Mouse (Mus musculus) liver, postnatal 0 days (tissue): Measurements from ENCODE around the gene Lrrc1. TPM values are rescaled to one million over a fixed set of nuclear protein-coding genes. Genes with fewer than 3 reads are reported as not detected.
A peak's percentile ranks its signal among the peaks of the same experiment; 100 is the strongest.

Source experiments
- ATAC-seq: fragments of 200-750 bp; cut with Nextera tagmentation; 2 replicates; pipeline ENCODE4 v1.8.0; 2017; ENCODE audit warnings: mild to moderate bottlenecking, moderate library complexity
- DNase-seq: peaks from one replicate; pipeline ENCODE4 v3.0.0-alpha.2; 2016
- H3K27ac ChIP-seq: fragments of 300-500 bp; sonication (generic); 2 replicates; pipeline ENCODE4 v1.5.1; 2014; ENCODE audit warnings: antibody characterized with exemption, moderate library complexity, mild to moderate bottlenecking, low read depth
- H3K27me3 ChIP-seq: fragments of 300-500 bp; sonication (generic); 2 replicates; pipeline ENCODE4 v1.6.1; 2014; ENCODE audit warnings: low read length, control low read depth, mixed read lengths; ENCODE audit not compliant: insufficient read depth
- H3K36me3 ChIP-seq: fragments of 300-500 bp; sonication (generic); replicated peaks from 2 replicates; pipeline ENCODE4 v1.6.1; 2014; ENCODE audit warnings: mild to moderate bottlenecking, control low read depth, low read length, moderate library complexity, mixed read lengths; ENCODE audit not compliant: insufficient read depth
- H3K4me1 ChIP-seq: fragments of 300-500 bp; sonication (generic); 2 replicates; pipeline ENCODE4 v1.6.1; 2014; ENCODE audit warnings: antibody characterized with exemption, mild to moderate bottlenecking, control low read depth; ENCODE audit not compliant: insufficient read depth
- H3K4me2 ChIP-seq: fragments of 300-500 bp; sonication (generic); 2 replicates; pipeline ENCODE4 v1.6.1; 2014; ENCODE audit warnings: low read depth, mild to moderate bottlenecking, low read length, moderate library complexity, mixed read lengths
- H3K4me3 ChIP-seq: fragments of 300-500 bp; sonication (generic); 2 replicates; pipeline ENCODE4 v1.5.1; 2014; ENCODE audit warnings: low read depth, low read length
- H3K9ac ChIP-seq: fragments of 300-500 bp; sonication (generic); replicated peaks from 2 replicates; pipeline ENCODE4 v1.6.1; 2014; ENCODE audit warnings: mild to moderate bottlenecking, moderate library complexity
- H3K9me3 ChIP-seq: fragments of 300-500 bp; sonication (generic); 2 replicates; pipeline ENCODE4 v1.6.1; 2016; ENCODE audit warnings: mild to moderate bottlenecking, control low read depth, low read length, mixed read lengths
- CTCF ChIP-seq: sonication (generic); IDR thresholded peaks from 2 replicates; pipeline ENCODE4 v1.5.1; 2016; ENCODE audit warnings: antibody characterized with exemption, low read depth
- EP300 ChIP-seq: IDR thresholded peaks from 2 replicates; pipeline ENCODE4 v1.6.1; 2016; ENCODE audit warnings: antibody characterized with exemption, low read depth, mild to moderate bottlenecking
- WGBS: fragments of 180-500 bp; shearing (Covaris S2); extraction: QIAGEN DNeasy Blood & Tissue Kit; methylation state at CpG from one replicate; pipeline ENCODE4 v1.1.7; 2014; ENCODE audit not compliant: insufficient replicate concordance; 5-methylcytosine and 5-hydroxymethylcytosine counted together
- polyA plus RNA-seq: library from polyadenylated mRNA; unstranded; fragments of >200 nt; fragmentation: Nextera tagmentation; extraction: Ambion mirVana; gene quantifications from 2 replicates; pipeline ENCODE4 v1.2.1, GENCODE M21; 2015

The Lrrc1 gene
- polyA plus RNA-seq, 1 experiment from 2014 or later, result 1.5 TPM

DNA sequence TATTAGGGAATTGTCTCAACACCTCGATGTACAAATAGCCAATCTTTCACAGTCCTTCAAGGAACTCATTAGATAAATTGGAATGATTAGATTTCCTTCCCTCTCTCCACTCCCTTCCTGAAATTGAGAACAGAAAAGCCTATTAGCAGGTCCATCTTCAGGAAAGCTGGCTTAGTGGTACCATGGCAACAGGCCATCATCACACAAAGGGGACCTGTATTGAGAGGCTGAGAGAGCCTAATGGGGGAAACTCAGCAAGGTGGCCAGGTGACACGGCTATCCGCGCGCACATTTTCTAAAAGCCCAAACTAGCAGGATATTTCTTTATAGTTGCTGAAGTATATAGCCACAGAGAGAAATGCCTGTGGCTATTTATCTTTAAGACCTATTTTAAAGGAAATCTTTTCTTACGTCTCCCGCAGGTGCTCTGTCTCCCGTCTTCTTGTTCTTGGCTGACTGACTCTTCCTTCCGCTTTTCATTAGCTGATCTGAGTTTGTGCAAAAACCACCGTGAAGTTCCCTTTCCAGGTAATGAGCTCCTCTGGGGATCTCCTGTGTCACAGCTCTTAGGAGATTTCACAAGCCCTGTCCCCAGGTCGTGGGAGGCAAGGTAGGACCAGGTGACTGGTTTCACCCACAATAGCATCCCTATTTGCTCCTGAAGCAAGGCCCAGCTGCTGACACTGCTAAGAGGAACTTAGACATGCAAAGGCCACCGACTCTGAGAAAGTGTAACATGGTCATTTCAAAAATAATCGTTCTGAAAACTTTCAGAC is 145.6 kb downstream of the Lrrc1 start:
- Histone ChIP-seq H3K9ac (no peak overlapping the region), H3K36me3 (no peaks in the 10 kb centered on the region), H3K9me3 (no peaks in the 10 kb centered on the region), H3K4me1 (no peaks in the 10 kb centered on the region), H3K27me3 (no peaks in the 10 kb centered on the region), H3K27ac (no peak overlapping the region), H3K4me3 (no peak overlapping the region), H3K4me2 (no peak overlapping the region)
- no peak for DNase-seq
- no peak for ATAC-seq
- TF ChIP-seq CTCF (no peak), EP300 (no peak)
- WGBS, result 62% methylated on average over 13 of the region's 13 CpGs

DNA sequence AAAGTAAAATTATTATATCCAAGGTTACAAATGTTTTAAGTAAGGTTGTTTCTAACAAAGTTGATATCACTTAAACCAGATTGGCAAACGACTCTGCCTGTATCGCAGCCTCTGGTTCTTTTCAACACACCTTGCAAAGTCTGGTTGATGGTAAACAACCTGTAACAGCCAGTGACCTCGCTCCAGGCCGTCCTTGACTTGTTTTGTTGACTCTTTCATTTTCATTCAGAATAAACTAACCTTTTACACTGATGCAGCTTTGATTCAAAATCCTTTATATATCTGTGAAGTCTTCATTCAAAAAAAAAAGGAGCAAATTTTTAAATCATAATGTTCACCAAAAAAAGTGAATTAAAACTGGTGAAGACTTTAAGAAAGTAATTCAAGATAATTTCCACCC is 147.6 kb downstream of the Lrrc1 start:
- no peak overlapping the region for H3K9ac ChIP-seq
- DNase-seq (no peak), ATAC-seq (no peak)
- H3K4me2 ChIP-seq, result no peak overlapping the region
- TF ChIP-seq CTCF (no peak), EP300 (no peak)
- no peaks in the 10 kb centered on the region for H3K9me3 ChIP-seq
- 48% methylated on average over 4 of the region's 4 CpGs for WGBS
- no peaks in the 10 kb centered on the region for H3K36me3 ChIP-seq
- H3K27me3 ChIP-seq, result no peaks in the 10 kb centered on the region
- H3K4me1 ChIP-seq, result no peaks in the 10 kb centered on the region
- H3K4me3 ChIP-seq, result no peak overlapping the region
- no peak overlapping the region for H3K27ac ChIP-seq

DNA sequence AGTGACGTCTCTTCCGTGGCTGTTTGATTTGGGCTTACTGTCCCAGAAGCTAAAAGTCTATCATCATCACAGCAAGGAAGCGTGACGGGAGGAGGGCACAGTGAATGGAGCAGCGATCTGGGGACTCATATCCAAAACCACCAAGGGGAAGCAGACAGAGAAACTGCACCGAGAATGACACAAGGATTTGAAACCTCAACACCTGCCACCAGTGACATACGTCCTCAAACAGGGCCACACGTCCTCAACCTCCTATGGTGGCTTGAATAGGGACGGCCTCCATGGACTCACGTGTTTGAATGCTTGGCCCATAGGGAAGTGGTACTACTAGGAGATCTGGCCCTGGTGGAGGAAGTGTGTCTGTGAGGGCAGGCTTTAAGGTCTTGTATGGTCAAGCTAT is 153.4 kb downstream of the Lrrc1 start:
- WGBS, result 67% methylated on average over 10 of the region's 10 CpGs
- ATAC-seq (no peak), DNase-seq (no peak)
- Histone ChIP-seq H3K4me3 (no peak overlapping the region), H3K9ac (no peak overlapping the region), H3K4me2 (no peak overlapping the region), H3K9me3 (no peaks in the 10 kb centered on the region), H3K36me3 (no peaks in the 10 kb centered on the region), H3K4me1 (no peaks in the 10 kb centered on the region), H3K27ac (no peak overlapping the region), H3K27me3 (no peaks in the 10 kb centered on the region)
- TF ChIP-seq CTCF (no peak), EP300 (no peak)

DNA sequence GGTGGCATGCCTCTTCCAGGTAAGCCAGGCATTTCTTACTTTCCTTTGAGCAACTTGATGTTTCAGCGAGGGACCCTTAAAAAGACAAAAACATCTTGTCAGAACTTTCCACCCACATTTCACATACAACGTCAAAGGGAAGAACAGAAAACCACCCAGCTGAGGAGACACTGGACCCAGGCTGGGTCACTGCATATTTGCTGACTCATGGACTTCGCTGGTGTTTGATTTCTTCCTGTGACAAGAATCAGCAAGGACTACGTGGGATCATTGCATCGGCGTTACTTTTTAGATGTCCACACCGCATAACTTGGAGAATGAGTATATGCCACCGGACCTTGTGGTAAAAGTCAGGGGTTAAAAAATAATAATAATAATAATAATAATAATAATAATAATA is 155.7 kb downstream of the Lrrc1 start:
- Histone ChIP-seq H3K9me3 (no peaks in the 10 kb centered on the region), H3K4me3 (no peak overlapping the region), H3K4me1 (no peaks in the 10 kb centered on the region), H3K4me2 (no peak overlapping the region), H3K36me3 (no peaks in the 10 kb centered on the region), H3K27me3 (no peaks in the 10 kb centered on the region), H3K9ac (no peak overlapping the region), H3K27ac (no peak overlapping the region)
- TF ChIP-seq CTCF, result no peak
- no peak for TF ChIP-seq EP300
- DNase-seq (no peak), ATAC-seq (no peak)
- 68% methylated on average over 8 of the region's 8 CpGs for WGBS

DNA sequence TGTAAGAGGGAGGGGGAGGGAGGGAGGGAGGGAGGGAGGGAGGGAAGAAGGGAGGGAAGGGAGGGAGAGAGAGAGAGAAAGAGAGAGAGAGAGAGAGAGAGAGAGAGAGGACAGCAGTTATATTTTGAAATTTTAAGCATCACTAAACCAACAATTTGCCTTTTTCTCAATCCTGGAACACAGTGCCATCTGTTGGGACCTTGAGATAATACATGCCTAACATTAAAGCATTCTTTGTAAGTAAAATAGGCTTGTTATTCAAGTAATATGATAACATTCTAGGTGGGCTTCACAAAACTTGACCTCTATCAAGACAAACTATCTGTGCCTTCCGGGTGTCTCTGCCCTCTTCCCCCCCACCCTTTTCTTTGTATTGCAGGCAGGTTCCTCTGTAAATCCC is 157.9 kb downstream of the Lrrc1 start:
- H3K36me3 ChIP-seq, result no peaks in the 10 kb centered on the region
- no peak overlapping the region for H3K27ac ChIP-seq
- no peaks in the 10 kb centered on the region for H3K4me1 ChIP-seq
- no peak overlapping the region for H3K4me3 ChIP-seq
- H3K27me3 ChIP-seq, result no peaks in the 10 kb centered on the region
- H3K4me2 ChIP-seq, result no peak overlapping the region
- no peak for DNase-seq
- TF ChIP-seq EP300, result no peak
- TF ChIP-seq CTCF, result peak; percentile 45
- 45% methylated on average over 1 of the region's 1 CpGs for WGBS
- ATAC-seq, result no peak
- no peaks in the 10 kb centered on the region for H3K9me3 ChIP-seq
- no peak overlapping the region for H3K9ac ChIP-seq

DNA sequence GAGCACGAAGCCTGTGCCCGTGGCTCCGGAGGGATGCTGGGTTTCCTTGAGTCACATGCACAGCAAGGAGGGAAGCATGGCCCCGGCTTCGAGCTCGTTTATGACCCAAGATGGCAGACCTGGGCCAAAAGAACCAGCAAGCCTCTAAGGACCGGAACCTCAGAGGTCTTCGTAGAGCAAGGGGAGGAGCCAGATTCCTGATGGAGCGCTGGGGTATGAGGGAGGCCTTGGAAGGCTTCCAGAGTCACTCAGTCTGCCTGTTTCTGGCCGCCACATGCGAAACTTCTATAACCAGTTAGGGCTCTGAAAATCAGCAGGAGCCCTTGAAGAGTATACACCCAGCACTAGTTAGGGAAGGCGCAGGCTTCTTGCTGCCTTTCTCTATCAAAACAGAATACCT is 159.1 kb downstream of the Lrrc1 start:
- Histone ChIP-seq H3K4me1 (no peaks in the 10 kb centered on the region), H3K27me3 (no peaks in the 10 kb centered on the region), H3K36me3 (no peaks in the 10 kb centered on the region), H3K27ac (no peak overlapping the region), H3K4me2 (no peak overlapping the region), H3K4me3 (no peak overlapping the region), H3K9ac (no peak overlapping the region), H3K9me3 (no peaks in the 10 kb centered on the region)
- 76% methylated on average over 12 of the region's 12 CpGs for WGBS
- DNase-seq (no peak), ATAC-seq (no peak)
- TF ChIP-seq EP300 (no peak), CTCF (no peak)
